Mouse (Mus musculus): ENCODE measurements around the gene Nat14.
"Not testable (repeated sequence)": the region's sequence is repeated elsewhere in the genome, so short reads cannot be mapped to it uniquely, and the experiment has no call there.

Gene Nat14

GRCm38 (mm10) chr7:4921824-4922482 lies at the start of gene Nat14:
Gene Nat14, plus strand, starts transcription at chr7:4922028.
- peak; percentile 67 for DNase-seq (ENCODE audit: low read depth, low spot score)

DNA sequence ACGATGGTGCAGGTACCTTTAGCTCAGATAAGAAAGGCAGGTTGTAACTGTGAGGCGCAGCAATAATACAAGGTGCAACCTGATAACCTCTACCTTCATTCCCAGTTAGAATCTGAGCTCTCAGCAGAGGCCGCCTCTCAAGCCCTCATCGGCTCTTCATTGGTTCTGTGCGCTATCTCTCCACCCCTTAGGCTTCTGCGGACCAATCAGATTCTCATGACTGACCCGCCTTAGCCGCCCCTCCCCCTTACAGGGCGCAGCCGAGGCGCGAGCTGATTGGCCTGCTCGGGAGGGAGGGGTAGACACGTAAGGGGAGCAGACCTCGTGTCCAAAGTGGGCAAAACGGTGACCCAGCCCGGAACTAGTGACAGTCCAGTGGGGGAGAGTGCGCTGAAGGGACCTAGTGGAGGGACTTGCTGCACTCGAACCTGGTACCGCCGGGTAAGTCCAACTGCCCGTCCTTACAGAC lies 45.0 kb upstream of the Nat14 start, which contains the start of gene Isoc2a:
Gene Isoc2a, plus strand, starts transcription at position 401 of the 469 bp plus-strand sequence.
- peak; percentile 99 for DNase-seq (ENCODE audit: low read depth, low spot score)

DNA sequence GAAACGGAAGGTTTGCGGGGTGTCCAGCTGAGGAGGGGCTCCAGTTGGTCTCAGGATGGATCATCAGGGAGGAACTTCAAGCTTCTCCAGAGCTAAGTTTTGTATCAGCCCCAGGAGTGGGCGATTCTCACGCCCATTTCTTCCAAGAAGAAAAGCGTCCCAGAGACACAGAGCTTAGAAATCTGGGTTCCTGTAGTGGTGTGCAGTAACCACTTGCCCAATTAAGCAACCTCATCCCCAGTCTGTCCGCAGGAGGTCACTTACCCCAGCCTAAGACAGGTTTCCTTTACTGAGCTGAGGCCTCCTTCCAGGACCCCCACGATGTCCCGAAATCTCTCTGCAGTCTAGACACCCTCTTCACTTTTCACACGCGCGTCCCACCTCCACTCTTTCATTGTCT lies 44.6 kb upstream of the Nat14 start:
- DNase-seq (ENCODE audit: low read depth, low spot score) = no peak

DNA sequence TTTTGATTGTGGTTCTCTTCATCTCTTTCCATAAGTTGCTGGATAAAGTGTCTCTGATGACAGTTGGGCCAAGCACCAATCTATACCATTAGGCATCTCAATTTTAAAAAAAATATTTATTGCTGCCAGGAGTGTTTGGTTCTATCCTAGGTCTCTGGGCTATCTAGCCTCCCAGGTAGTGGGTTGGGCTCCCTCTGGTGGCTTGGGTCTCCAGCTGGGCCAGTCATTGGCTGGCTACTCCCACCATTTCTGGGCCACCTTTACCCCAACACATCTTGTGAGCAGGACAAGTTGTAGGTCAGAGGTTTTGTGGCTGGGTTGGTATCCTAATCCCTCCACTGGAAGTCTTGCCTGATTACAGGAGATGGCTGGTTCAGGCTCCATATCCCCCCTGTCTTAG lies 43.6 kb upstream of the Nat14 start:
- DNase-seq (ENCODE audit: low read depth, low spot score) = no peak

DNA sequence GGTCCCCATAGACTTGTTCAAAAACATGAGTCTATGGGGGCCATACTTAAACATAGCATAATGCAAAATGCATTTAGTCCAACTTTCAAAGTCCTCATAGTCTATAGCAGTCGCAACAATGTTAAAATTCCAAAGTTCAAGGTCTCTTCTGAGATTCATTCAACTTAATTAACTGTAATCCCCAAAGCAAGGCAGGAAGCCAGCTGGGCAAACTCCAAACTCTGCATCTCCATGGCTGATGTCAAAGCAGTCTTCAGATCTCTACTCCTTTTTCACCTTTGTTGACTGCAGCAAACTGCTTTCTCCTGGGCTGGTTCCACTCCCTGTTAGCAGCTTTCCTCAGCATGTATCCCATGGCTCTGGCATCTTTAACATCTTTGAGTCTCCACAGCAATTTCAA lies 42.8 kb upstream of the Nat14 start:
- DNase-seq (ENCODE audit: low read depth, low spot score) = not testable (repeated sequence)

- no peak for DNase-seq (ENCODE audit: low read depth, low spot score)
These were observed 35.1 kb upstream of the Nat14 start for GRCm38 (mm10) chr7:4886680-4887079.

DNA sequence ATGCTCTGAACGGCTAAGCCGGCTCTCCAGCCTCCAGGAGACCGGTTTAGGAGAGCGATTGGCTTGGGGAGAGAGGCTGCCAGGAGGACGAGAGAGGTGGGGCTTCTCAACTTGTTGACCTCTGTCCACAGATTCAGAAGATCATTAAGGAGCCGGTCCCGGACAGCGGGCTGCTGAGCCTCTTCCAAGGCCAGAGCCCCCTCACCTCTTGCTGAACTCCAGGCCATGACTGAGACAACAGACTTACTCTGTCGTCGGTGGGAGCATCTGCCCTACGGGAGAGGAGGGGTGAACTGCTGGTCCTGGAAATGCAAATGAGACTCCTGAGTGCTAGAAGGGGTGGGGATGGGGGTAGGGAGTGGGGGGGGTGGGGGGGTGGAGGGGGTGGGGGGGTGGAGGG lies 26.6 kb upstream of the Nat14 start:
- DNase-seq (ENCODE audit: low read depth, low spot score) = no peak

DNA sequence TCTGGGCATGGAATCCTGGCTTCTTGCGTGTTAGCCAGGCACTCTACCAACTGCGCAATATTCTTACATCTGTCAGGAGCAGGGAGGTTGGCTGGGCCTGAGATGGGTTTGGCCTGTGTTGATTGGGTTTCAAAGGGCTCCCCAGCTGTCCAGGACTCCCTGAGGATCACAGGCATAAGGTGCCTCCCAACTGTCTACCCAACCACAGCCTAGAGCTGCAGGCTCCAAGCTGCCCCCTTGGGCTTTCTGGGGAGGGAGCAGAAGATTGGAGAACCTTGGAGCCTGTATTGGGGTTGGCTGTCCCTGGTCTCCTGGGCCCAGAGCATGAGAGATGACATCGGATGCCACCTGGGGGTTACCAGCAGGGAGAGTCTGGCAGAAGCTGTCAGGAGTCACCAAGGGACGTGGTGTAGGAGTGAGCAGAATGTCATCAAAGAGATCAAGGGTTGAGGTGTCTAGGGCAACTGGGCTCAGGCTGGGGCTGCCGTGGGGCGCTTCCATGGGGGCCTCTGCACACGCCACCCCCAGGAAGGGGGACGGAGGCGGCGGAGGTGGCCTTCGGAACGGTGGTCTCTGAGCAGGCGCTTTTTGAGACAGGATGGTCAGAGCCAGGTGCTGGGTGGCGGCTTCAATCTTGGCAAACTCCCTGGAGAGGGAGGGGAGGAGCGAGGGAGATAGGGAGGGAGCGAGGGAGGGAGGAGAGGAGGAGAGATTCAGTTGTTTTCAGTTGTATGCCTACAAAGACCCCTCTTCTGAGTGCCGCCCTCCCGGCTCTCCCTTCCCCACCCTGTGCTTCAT lies 22.8 kb upstream of the Nat14 start:
- peak; percentile 47 for DNase-seq (ENCODE audit: low read depth, low spot score)

GRCm38 (mm10) chr7:4899649-4900522 lies 21.9 kb upstream of the Nat14 start:
- DNase-seq (ENCODE audit: low read depth, low spot score) = peak; percentile 74

- DNase-seq (ENCODE audit: low read depth, low spot score) = no peak
These were observed 21.3 kb upstream of the Nat14 start for GRCm38 (mm10) chr7:4900523-4900851.

DNA sequence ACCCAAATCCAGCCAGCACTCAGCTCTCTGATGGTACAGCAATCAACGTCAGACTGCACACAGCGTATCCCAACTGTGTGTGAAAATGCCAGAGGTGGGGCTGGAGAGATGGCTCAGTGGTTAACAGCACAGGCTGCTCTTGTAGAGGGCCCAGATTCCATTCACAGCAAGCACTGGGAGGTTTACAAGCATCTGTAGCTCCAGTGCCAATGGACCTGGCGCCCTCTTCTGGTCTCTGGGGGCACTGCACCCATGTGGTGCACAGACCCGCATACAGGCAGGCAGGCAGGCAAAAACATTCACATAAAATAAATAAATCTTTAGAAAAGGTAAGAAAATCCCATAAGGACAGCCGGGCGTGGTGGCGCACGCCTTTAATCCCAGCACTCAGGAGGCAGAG lies 20.7 kb upstream of the Nat14 start:
- DNase-seq (ENCODE audit: low read depth, low spot score) = peak; percentile 10

DNA sequence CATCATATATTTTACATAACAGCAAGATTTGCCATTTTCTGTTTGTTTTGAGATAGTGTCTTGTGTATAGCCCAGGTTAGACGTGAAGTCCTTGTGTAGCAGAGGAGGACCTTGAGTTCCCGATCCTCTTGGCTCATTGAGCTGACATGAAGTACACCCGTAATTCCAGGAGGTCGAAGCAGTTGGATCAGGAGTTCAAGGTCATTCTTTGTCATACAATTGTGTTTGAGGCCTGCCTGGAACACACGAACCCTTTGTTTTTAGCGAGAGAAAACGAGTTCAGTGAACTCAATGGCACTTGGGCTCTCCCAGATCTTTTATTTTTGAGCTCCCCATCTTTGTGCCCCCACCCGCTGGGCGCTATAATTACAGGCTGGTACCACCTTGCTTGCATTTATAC lies 19.4 kb upstream of the Nat14 start:
- DNase-seq (ENCODE audit: low read depth, low spot score) = no peak

DNA sequence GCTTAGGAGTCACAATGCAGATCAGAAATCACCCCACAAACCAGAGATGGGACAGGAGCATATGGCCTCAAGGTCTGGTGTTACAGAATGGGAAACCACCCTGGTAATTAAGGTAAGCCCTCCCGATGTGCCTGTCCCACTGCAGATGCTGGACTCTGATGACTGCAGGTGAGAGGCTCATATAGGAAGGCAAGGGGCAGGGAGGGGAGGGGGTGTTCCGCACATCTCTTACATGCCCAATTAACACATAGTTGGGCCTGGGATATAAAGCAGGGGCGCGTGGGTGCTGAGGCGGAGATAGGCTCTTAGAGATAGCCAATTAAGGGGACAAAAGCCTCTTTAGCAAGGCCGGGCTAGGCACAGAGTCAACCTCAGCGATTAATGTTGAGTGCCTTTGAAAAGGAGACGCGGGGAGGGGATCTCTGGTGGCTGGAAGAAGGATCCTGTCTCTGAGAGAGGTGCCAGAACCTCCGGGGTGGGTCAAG lies 15.3 kb upstream of the Nat14 start, which contains the start of gene Gm36210:
Gene Gm36210, minus strand, starts transcription at position 51 of the 485 bp plus-strand sequence.
- DNase-seq (ENCODE audit: low read depth, low spot score) = no peak

GRCm38 (mm10) chr7:4911561-4911960 lies 10.3 kb upstream of the Nat14 start:
- DNase-seq (ENCODE audit: low read depth, low spot score) = peak; percentile 55

- no peak for DNase-seq (ENCODE audit: low read depth, low spot score)
These were observed 9.6 kb upstream of the Nat14 start for GRCm38 (mm10) chr7:4912248-4912647.

- DNase-seq (ENCODE audit: low read depth, low spot score) = peak; percentile 98
These were observed 6.7 kb upstream of the Nat14 start, which contains the start of gene Zfp628 for GRCm38 (mm10) chr7:4915007-4915665. Gene Zfp628, plus strand, starts transcription at chr7:4915217.

GRCm38 (mm10) chr7:4915669-4916416 lies 6.0 kb upstream of the Nat14 start:
- peak; percentile 63 for DNase-seq (ENCODE audit: low read depth, low spot score)

DNA sequence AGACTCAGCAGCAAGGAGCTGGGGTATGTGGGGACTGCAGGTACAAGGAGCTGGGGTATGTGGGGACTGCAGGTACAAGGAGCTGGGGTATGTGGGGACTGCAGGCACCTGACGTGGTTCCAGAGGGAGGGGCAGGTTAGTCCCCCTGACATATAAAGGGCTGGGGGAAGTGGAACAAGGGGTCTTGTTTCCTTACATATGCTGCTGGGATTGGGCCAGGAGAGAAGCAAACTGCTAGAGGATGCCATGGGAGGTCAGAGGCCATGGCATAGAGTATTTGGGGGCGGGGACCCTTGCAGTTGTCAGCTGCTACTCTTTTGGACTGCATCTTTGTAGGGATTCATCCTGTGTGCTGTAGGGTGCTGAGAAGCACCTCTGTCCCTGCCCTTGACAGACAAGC lies 4.3 kb upstream of the Nat14 start:
- no peak for DNase-seq (ENCODE audit: low read depth, low spot score)

GRCm38 (mm10) chr7:4918681-4919080 lies 3.1 kb upstream of the Nat14 start:
- no peak for DNase-seq (ENCODE audit: low read depth, low spot score)

DNA sequence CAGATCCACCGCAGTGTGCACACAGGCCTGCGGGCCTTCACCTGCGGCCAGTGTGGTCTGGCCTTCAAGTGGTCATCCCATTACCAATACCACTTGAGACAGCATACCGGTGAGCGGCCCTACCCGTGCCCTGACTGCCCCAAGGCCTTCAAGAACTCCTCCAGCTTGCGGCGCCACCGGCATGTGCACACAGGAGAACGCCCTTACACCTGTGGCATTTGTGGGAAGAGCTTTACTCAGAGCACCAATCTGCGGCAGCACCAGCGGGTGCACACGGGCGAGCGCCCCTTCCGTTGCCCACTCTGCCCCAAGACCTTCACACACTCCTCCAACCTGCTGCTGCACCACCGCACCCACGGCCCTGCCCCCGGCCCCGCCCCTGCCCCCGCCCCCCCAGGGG lies 2.7 kb upstream of the Nat14 start:
- DNase-seq (ENCODE audit: low read depth, low spot score) = no peak

Measured in brain, adult 2 months (tissue).